Mouse (Mus musculus) cerebellum, postnatal 10 days (tissue): ENCODE measurements around the gene Fbl.

ENCODE experiments used
- DNase-seq, 2 experiments: peaks; one replicate each; pipeline ENCODE4 v3.0.0; 2021; ENCODE audit warnings: mixed read lengths in 2 of 2

The Fbl gene

DNA sequence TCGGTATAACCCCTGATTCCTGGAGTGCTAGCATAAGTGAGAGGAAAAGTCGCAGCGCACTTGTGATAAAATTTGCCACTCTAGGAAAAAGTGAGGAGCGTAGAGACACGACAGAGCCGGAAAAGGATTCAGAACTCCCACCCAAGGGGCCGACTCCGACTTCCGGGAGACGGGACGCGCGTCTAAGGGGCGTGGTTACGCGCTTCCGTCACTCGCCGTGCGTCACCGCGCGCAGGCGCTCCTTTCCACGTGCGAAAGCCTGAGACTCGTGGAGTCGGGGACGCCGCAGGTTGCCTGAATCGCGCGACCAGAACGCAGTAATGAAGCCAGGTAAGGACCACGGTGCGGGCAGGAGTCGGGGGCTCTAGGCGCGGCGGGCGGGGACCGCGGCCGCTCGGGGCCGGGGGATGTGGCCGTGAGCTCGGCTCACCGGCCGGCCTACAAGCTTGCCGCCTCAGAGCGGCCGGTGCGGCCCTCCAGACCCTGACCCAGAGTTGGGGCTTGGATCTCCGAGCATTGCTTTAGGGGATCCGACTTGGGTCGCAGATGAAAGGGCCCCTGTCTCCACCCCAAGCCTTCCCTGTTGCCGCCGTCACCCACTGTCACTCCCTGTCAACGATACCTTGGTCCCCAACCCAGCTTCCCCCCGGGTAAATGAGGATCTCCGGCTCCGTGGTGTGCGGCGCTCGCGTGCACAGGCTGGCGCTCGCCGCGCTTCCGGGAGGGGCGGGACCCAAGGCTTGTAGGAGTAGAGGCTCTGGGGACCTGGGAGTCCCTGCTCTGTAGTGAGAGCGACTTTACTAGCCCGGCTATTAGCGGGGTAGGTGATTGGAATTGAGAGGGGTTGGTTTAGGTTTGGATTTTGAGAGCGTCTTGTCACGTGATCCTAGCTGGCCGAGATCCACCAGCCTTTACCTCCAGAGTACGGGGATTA lies at the start of gene Fbl:
Gene Fbl, plus strand, starts transcription at position 222 of the 934 bp plus-strand sequence.
- peak; percentile 94 to 96 for DNase-seq

DNA sequence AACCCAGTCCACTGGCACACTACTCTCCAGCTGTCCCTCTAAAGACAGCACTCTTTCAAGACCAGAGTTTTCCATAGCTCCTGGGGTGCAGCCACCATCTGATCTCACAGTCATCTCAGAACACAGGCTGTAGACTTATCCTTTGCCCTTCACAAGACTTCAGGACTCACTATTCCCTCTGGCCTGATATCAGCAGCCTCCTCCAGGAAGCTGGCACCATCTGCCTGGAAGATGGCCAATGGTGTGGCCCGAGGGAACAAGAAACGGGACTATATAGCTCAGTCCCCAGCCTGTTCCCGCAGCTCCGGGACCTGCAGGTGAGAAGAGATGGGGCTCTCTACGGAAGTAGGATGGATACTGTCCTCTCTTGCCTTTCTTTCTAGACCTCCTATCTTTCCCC lies 40.3 kb upstream of the Fbl start, which contains the start of gene 9530053A07Rik:
Gene 9530053A07Rik, plus strand, starts transcription at position 301 of the 400 bp plus-strand sequence.
- no peak for DNase-seq

DNA sequence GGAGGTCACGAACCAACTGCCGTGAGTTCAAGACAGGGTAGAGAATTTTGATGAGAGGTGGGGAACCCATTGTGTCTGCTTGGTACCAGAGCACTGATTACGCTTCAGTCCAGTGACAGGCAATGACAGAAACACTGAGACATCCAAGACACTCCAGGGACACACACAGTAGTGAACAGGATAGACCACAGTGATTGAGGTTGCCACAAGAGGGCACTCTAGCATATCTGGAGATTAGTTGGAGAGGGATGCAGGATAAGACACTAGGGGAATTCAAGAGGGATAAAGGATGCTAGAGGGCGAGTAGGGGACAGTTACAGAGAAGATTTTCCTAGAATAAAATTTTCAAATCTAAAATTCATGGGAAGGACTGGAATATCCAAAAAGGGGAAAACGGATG lies 31.9 kb upstream of the Fbl start:
- DNase-seq, result peak; percentile 81 to 87

DNA sequence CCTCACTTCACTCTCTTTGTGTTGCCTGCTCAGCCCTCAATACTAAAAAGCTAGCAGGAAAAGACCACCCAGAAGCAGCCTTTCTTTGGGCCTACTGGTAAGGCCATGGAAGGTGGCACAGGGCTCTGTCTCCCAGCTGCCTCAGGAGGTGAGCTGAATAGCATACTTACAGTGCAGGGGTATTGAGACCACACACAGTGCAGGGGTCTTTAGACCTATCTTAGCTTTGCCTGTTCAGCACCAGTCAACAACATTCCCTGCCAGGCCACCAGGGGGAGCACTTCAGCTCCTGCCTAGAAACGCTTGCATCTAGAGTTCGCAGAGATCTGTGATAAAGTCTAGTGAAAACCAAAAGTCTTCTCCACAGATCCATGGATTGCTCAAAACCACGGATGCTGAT lies 21.2 kb upstream of the Fbl start:
- peak; percentile 87 to 89 for DNase-seq

DNA sequence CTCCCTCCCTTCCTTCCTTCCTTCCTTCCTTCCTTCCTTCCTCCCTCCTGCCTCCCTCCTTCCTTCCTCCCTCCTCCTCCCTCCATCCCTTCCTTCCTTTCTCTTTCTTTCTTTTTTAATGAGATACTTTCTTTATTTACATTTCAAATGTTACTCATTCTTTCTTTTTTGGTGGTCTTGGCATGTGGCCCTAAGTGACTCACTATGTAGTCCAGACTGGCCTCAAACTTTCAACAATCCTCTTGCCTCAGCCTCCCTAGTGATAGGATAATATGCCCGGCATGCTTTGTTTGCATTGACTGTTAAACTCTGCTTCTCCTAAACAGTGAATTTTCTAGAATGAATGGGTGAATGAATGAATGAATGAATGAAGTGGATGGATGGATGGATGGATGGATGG lies 19.7 kb upstream of the Fbl start:
- DNase-seq, result no peak

DNA sequence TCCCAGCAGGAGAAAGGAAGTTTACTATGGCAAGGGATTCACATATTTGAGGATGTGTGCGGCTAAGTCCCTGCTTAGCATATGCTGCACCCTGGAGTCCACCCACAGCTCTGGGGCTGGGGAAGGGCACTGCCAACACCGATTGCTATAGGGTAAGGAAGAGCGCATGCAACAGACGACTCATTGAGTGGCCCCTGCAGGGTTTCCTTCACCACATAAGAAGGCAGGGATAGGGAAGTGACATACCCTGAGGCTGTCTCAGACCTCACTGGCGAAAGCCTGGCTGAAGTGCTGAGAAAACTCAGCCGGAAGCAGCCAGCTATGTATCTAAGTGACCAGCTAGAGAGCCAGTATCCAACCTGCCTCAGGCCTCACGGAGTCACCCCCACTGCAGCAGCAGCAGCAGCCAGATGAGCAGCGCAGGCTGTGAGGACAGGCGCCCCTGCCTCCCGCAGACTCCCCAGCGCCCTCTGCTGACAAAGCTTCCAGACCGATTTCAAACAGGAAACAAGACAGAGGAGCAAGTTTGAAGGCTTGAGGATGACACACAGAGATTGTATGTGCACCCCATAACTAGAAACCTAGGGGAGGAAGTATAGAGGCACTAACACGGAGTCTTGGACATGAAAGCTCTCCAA lies 17.8 kb upstream of the Fbl start:
- DNase-seq, result peak; percentile 72 to 73

DNA sequence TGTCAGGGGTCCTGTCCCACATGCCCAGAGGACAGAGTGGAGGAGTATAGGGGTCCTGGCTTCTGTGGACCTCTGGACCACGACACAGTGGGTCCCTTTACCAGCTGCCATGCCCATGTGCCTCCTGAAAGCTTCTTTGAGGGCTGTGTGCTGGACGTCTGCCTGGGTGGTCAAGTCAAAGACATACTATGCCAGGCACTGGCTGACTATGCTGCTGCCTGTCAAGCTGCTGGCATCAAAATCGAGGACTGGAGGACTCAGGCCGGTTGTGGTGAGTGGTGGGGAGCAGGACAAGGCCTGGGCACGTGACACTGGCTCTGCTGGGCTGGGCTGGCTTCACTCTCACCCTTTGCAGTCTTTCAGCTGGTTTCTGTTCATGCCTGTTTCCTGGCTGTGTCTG lies 15.9 kb upstream of the Fbl start:
- DNase-seq, result peak; percentile 32 to 57

DNA sequence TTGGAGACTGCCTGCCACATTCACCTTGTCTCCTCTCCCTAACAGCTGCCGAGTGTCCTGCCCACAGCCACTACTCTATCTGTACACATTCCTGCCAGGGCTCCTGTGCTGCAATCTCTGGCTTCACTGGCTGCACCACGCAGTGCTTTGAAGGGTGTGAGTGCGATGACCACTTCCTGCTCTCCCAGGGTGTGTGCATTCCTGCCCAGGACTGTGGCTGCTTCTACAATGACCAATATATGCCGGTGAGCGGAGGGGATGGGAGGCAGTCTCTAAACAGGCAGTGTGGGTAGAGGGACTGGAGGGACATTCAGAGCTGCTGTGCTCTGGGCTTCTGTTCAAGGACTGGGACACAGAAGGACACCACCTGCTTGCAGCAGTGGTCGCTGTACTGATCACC lies 10.2 kb upstream of the Fbl start:
- DNase-seq, result no peak

DNA sequence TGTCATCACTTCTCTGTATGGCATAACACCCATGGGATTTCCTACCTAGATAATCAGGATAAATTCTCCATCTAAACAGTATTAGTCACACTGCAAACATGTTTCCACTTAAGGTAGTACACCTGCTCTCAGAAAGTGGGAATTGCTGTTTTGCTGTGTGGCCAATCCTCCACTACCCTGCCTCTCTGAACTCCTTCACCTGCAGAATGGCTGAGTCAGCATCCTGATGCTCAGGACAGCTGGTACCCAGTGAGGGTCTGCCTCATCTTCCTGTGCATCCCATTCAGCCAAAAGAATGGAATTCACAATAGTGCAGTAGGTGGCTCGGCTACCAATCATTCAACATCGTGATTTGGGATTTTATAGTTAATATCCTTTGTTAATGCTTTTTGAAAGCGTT lies 9.6 kb upstream of the Fbl start:
- no peak for DNase-seq

DNA sequence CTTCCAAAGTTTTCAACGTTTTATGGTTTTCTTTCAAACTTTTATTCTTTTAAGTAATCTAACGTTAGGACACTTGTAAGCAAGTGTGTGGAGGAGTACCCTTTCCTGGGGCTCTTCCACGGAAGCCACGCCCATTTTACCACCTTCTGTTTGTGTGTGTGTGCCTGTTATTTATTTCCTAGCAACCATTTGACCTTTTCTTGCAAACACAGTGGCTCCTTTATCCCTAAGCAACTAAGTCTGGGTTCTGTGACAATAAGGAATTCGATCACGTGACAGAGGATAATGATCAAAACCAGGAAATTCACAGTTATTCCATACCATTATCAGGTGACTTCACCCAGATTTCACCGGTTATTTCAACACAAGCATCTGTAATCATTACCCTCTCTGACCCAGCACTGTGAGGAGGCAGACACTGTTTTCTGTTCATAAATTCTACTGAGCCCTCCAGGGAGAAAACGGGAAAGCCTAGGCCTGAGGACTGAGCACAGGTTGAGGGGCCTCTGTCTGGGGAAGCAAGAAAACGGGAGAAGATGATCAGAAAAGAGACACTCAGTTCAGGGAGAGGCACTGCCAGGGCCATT lies 8.3 kb upstream of the Fbl start:
- no peak for DNase-seq

DNA sequence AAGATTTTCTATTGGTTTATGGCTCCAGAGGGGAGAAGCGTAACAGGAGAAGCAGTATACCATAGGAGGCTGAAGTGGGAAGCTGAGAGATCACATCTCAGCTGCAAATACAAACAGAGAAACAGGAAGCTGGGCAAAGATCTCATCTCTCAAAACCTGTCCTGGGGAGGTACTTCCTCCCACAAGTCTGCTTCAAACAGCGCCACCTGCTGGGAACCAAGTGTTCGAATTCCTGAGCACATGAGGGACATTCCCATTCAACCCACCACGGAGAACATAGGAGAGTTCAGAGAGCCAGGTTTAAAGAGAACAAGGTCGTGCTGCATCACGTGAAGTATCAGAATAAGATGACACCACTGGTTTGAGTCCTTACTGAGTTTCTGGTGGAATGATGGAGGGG lies 4.1 kb upstream of the Fbl start:
- DNase-seq, result no peak

DNA sequence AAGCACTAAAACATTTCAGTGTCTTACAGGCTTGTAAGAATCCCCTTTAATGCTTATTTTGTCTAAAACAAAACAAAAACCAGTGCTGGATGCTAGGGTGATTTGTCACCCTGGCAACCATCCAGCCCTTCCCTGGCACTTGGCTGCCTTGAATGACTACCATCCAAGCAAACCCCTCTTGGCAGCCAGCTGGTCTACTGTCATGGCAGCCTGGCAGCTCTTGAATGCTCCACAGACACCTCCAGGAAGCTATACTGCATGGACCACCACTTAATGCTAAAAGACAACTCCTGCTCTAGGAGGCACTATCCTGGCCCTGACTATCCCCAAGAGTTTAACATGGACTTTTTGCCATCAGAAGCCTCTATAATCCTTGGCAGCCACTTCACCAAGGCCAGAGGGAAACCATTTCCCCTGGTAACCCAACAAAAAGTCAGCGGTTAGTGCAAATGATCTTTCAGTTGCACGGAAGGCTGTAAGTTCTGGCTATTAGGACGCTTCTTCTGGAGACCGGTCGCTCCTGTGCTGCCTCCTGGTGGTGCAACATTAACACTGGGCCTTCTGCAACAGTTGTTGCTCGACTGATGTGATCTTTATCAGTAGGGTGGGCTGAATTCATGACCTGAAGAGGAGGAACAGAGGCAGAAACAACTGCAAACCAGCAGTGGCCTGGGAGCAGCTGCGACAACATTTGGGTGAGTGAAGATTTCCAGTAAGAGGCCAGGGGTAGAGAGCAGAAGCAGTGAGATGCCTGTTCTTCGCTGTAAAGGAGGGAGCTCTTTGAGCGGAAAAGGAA lies 992 bp upstream of the Fbl start:
- DNase-seq, result peak; percentile 87 to 88

DNA sequence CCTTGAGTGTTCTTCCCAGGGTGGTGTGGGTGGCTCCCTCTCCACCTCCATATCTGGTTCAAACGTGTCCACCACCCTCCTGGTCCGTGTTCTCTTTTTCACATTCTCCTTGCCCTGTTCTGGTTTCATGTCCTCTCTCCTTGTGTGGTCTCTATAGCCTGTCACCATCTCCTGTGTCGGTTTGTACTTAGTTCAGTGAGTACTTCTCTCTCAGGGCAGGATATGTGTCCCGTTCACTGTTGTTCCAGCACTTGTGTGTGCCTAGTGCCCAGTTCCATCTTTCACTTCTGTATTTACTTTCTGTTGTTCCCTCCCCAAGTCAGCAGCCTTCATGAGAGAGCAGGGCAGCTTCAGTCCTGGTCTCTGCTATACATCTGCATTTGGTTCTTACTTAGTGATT lies 5.8 kb downstream of the Fbl start:
- no peak for DNase-seq

DNA sequence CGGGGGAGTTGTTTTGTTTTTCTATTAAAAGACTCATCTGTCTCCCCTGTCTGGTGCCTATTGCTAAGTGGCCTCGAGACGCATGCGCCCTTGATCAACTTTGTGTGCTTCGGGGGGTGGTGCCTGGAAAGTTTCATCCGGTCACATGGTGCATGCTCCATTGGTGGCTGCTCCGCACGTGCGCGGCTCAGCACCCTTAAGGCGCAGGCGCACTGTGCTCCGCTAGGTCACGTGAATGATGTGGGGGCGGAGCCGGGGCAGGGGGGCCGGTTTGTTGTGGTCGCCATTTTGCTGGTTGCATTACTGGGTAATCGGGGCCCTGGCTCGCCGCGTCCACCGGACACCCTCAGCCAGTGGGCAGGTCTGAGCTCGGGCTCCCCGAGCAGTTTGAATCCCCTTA lies 9.7 kb downstream of the Fbl start, which contains the start of gene Dyrk1b:
Gene Dyrk1b, plus strand, starts transcription at position 242 of the 400 bp plus-strand sequence.
- DNase-seq, result peak; percentile 99

DNA sequence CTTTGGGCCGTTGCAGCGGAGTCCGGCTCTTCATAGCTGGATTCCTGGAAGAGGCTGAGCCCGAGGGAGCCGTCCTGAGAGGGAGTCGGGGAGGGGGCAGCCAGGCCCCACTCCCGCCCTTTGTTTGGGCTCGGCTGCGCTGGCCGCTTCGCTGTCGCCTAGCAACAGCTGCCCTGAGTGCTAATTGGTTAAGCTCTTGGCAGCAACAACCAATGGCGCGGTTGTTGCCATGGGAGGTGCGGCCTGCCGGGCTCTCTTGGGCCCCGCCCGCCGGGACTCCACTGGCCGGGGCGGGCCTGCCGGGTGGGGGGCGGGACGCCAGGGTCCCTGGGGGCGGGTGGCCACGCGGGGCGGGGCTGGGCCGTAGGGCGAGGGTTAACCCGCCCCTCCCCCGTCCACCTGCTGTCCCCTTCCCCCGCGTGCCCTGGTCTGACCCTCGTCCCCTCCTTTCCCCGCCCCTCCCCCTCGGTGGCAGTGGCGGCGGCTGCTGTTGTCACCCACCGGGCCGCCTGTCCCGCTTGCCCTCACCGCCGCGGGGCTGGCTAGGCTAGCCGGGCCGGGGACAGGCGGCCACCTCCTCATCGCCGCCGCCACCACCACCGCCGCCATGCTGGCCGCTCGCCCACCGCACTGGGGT lies 10.3 kb downstream of the Fbl start:
- DNase-seq, result peak; percentile 95 to 97

DNA sequence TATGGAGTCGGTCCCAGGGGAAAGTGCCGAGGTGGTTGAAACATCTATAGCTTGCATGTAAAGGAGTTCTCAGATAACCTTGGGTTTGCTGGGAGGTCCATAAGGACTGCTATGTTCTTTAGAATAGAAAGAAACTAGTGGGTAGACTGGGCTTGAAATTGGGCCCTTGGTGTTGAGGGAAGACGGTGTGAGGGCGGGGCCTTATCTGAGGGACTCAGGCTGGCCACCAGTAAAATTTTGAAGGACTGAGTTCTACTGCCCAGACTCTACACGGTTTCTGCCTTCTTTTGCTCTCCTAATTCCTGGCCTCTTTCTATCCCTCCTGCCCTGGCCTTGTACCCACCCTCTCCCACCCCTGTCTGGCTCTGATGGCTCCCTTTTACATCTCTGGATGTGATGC lies 11.4 kb downstream of the Fbl start:
- peak; percentile 37 to 43 for DNase-seq

DNA sequence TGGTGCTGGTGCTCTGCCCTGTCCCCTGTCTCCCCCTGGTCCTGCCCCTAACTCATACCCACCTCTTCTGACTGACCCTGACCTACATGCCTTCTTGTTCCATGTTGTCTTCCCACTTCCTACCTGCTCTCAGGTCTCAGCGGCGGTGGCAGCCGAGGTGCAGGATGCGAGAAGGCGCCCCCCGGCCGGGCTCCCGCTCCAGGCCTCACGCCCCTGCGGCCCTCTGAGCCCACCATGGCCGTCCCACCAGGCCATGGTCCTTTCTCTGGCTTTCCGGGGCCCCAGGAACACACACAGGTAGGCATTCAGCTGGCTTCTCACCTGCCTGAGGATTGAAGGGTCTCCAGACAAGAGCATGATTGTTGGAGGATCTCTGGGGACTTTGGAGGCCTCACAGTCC lies 11.9 kb downstream of the Fbl start:
- DNase-seq, result no peak

DNA sequence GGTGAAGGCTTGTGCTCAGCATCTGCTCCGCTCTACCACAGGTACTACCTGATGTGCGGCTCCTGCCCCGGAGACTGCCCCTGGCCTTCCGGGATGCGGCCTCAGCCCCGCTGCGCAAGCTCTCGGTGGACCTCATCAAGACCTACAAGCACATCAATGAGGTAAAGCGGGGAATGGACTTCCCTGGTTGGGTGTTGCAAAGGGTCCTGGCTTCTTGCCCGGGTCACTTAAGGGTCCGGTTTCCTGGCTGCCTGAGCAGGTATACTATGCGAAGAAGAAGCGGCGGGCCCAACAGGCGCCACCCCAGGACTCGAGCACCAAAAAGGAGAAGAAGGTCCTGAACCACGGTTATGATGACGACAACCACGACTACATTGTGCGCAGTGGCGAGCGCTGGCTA lies 12.8 kb downstream of the Fbl start:
- no peak for DNase-seq

DNA sequence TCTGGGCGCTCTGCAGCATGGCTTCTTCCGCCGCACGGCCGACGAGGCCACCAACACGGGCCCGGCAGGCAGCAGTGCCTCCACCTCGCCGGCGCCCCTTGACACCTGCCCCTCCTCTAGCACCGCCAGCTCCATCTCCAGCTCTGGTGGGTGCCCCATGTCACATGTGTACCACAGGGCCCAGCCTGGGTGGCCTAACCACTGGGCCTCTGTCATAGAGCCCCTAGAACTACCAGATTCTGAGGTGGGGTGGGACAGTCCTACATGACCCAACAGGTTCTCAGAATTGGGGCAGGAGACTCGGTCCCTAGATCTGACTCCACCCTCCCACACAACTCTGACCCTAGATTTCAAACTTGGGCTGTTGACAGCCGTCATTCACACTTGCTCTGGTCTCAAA lies 16.4 kb downstream of the Fbl start:
- DNase-seq, result no peak

DNA sequence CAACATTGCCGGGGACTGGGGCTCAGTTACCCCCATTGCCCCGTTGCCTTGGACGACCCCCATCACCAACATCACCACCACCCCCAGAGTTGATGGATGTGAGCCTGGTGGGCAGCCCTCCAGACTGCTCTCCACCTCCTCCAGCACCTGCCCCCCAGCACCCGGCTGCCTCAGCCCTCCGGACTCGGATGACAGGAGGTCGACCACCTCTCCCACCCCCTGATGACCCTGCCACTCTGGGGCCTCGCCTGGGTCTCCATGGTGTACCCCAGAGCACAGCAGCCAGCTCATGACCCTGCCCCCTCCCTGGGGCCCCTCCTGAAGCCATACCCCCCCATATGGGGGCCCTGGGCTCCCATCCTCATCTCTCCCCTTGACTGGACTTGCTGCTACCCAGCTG lies 17.1 kb downstream of the Fbl start:
- DNase-seq, result no peak

DNA sequence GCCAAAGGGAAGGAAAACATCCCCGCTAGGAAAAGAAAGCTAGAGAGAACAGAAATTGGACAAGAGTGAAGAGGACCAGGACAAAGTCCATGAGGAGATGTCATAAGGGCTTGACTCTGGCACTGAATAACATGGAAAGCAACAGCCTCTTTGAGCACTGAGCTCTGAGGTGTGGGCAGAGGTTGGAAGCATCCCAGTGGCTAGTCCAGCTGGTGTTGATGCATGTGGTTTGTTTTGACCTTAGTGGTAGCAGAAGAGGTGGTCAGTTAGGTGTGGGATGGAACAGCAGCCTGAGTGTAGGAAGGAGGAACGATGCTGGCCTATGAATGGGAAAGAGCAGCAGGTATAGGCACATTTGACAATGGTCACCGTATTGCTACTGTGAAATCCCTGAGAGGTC lies 22.0 kb downstream of the Fbl start:
- DNase-seq, result no peak

DNA sequence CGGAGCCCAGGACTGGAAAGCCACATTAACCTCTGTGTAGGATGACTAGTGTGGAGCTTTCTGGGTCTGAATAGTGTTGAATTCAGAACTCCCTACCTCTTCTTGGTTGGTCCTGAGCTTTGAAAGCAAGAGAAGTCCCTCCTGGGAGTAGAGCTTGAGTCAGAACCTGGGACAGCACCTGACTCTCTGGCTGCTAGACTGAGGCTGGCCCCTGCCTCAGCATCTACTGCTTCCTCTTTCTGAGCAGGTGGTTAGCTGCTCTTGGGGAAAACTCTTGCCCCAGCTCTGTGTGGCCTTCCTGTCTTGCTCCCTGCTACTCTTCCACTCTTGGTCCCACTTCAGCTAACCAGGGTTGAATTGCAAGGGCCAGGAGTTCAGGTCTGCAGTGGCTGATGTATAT lies 22.4 kb downstream of the Fbl start:
- no peak for DNase-seq
